Mouse (Mus musculus) heart, adult 2 months (tissue): Measurements from ENCODE around the gene Syce1.
"Not testable (repeated sequence)": the region's sequence is repeated elsewhere in the genome, so short reads cannot be mapped to it uniquely, and the experiment has no call there.

Experiments
- CTCF ChIP-seq: fragments of 200-600 bp; IDR thresholded peaks from 2 replicates; pipeline ENCODE4 v1.8.1; 2022; ENCODE audit warnings: antibody characterized with exemption, mild to moderate bottlenecking, moderate library complexity
- POLR2A ChIP-seq: fragments of 200-500 bp; IDR thresholded peaks from 2 replicates; pipeline ENCODE4 v1.6.1; 2011; ENCODE audit warnings: mild to moderate bottlenecking, low read depth, low read length, control low read depth; ENCODE audit not compliant: insufficient read depth

DNA sequence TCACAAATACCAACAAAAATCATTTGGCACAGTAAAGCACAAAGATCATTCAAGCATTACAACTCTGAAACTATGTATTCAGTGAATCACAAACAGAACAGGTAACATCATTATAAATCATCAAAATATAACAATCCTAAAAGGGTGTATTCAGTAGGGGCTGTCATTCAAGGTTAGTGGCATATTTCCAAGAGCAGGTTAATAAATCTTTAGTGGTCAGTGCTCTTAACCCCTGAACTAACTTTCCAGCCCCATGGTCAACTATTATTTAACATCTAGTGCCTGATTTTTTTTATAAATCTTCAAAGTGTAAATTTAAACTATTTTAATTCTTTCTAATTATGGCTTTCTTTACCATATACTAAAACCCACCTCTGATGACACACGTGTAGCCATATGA lies 22.3 kb downstream of the Syce1 start:
- not testable (repeated sequence) for TF ChIP-seq POLR2A, CTCF
